Mouse (Mus musculus) neural tube, embryonic 12.5 days (tissue): Measurements from ENCODE around the gene Tmem59. TPM values are rescaled to one million over a fixed set of nuclear protein-coding genes. Genes with fewer than 3 reads are reported as not detected.

ENCODE experiments used
- ATAC-seq: fragments of 200-750 bp; cut with Nextera tagmentation; 2 replicates; pipeline ENCODE4 v1.8.0; 2017; ENCODE audit warnings: low read depth, mild to moderate bottlenecking, moderate TSS enrichment, moderate library complexity; ENCODE audit not compliant: low FRiP score
- H3K27ac ChIP-seq: fragments of 300-500 bp; sonication (generic); 2 replicates; pipeline ENCODE4 v1.5.1; 2016
- H3K27me3 ChIP-seq: fragments of 300-500 bp; sonication (generic); replicated peaks from 2 replicates; pipeline ENCODE4 v1.6.1; 2016; ENCODE audit warnings: mild to moderate bottlenecking
- H3K36me3 ChIP-seq: fragments of 300-500 bp; sonication (generic); 2 replicates; pipeline ENCODE4 v1.6.1; 2016; ENCODE audit warnings: mild to moderate bottlenecking
- H3K4me1 ChIP-seq: fragments of 300-500 bp; sonication (generic); 2 replicates; pipeline ENCODE4 v1.6.1; 2016
- H3K4me2 ChIP-seq: fragments of 300-500 bp; sonication (generic); replicated peaks from 2 replicates; pipeline ENCODE4 v1.6.1; 2016; ENCODE audit warnings: mild to moderate bottlenecking
- H3K4me3 ChIP-seq: fragments of 300-500 bp; sonication (generic); 2 replicates; pipeline ENCODE4 v1.5.1; 2016
- H3K9ac ChIP-seq: fragments of 300-500 bp; sonication (generic); 2 replicates; pipeline ENCODE4 v1.6.1; 2016; ENCODE audit warnings: mild to moderate bottlenecking
- H3K9me3 ChIP-seq: fragments of 300-500 bp; sonication (generic); 2 replicates; pipeline ENCODE4 v1.6.1; 2016; ENCODE audit warnings: mild to moderate bottlenecking
- WGBS: fragments of 180-500 bp; shearing (Covaris S2); methylation state at CpG from one replicate; pipeline ENCODE4 v1.1.7; 2016; 5-methylcytosine and 5-hydroxymethylcytosine counted together
- polyA plus RNA-seq: library from polyadenylated mRNA; unstranded; fragments of >200 nt; fragmentation: Nextera tagmentation; extraction: Ambion mirVana; gene quantifications from 2 replicates; pipeline ENCODE4 v1.2.1, GENCODE M21; 2016

Gene Tmem59
- polyA plus RNA-seq, 1 experiment from 2014 or later, result 399 TPM

DNA sequence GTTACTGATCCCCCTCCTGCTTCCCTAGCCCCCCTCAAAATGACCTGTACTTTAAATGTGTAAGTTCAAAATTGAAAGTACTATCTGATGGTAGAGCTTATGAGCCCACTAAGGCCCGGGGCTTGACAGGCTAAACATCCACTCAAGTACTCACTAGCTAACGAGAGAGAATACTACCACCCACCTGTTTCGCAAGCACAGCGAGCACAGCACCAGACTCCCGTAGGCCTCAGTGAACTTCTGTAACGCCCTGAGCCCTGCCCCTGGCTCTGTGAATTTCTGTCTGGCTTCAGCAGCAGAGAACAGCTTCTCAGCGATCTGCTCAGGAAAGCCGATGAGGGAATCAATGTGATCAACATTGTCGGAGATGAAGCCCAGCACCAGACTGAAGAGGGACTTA is 68.9 kb downstream of the Tmem59 start:
- H3K27me3 ChIP-seq, result no peaks in the 10 kb centered on the region
- ATAC-seq, result no peak
- WGBS, result 89% methylated on average over 9 of the region's 9 CpGs
- no peak overlapping the region for H3K9ac ChIP-seq
- H3K36me3 ChIP-seq, result peaks cover 13% of the 10 kb centered on the region
- H3K4me1 ChIP-seq, result peaks cover 12% of the 10 kb centered on the region
- no peak overlapping the region for H3K4me2 ChIP-seq
- H3K9me3 ChIP-seq, result no peaks in the 10 kb centered on the region
- H3K4me3 ChIP-seq, result no peak overlapping the region
- no peak overlapping the region for H3K27ac ChIP-seq

GRCm38 (mm10) chr4:107248061-107248460 is 69.9 kb downstream of the Tmem59 start:
- peaks cover 8% of the 10 kb centered on the region for H3K36me3 ChIP-seq
- H3K9me3 ChIP-seq, result no peaks in the 10 kb centered on the region
- peaks cover 18% of the 10 kb centered on the region for H3K4me1 ChIP-seq
- no peak overlapping the region for H3K4me3 ChIP-seq
- WGBS, result 90% methylated on average over 3 of the region's 3 CpGs
- no peaks in the 10 kb centered on the region for H3K27me3 ChIP-seq
- no peak overlapping the region for H3K27ac ChIP-seq
- H3K9ac ChIP-seq, result no peak overlapping the region
- no peak overlapping the region for H3K4me2 ChIP-seq
- no peak for ATAC-seq

GRCm38 (mm10) chr4:107249471-107249870 is 71.3 kb downstream of the Tmem59 start:
- H3K36me3 ChIP-seq, result no peaks in the 10 kb centered on the region; the same call in 1 of the 2 replicates
- H3K4me1 ChIP-seq, result peaks cover 18% of the 10 kb centered on the region
- 17% methylated on average over 2 of the region's 2 CpGs for WGBS
- H3K27ac ChIP-seq, result no peak overlapping the region
- H3K4me3 ChIP-seq, result no peak overlapping the region
- H3K27me3 ChIP-seq, result no peaks in the 10 kb centered on the region
- H3K9ac ChIP-seq, result no peak overlapping the region
- no peaks in the 10 kb centered on the region for H3K9me3 ChIP-seq
- no peak for ATAC-seq
- no peak overlapping the region for H3K4me2 ChIP-seq

DNA sequence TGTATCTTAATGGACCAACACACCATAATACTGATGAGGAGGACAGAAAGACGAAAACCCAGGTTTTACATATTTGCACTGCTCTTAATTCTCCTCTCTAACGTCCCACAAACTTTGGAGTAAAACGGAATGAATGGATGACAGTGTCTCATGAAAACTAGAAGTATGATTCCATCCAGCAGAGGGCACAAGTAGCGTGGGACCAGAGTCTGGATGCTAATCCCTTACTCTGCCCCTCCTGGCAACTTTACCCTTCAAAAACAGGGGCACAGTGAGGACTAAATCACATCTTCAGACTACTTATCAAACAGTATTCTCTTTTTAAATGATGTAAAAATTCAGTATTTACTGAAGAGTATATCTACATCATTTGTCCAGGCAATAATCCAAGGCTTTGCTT is 72.3 kb downstream of the Tmem59 start:
- no peak overlapping the region for H3K4me2 ChIP-seq
- H3K27ac ChIP-seq, result no peak overlapping the region
- H3K9me3 ChIP-seq, result no peaks in the 10 kb centered on the region
- no peaks in the 10 kb centered on the region; the same call in 1 of the 2 replicates for H3K36me3 ChIP-seq
- peaks cover 18% of the 10 kb centered on the region for H3K4me1 ChIP-seq
- no peak for ATAC-seq
- no peak overlapping the region for H3K9ac ChIP-seq
- 27% methylated on average over 4 of the region's 4 CpGs for WGBS
- H3K4me3 ChIP-seq, result no peak overlapping the region
- H3K27me3 ChIP-seq, result no peaks in the 10 kb centered on the region

Other genes with a start within 250 kb of the Tmem59 start
- gene Mrpl37, start 111.5 kb upstream of the Tmem59 start, polyA plus RNA-seq, result 94.2 and 95.4 TPM in 2 replicates
- 4.3 and 5.2 TPM in 2 replicates for gene Cyb5rl, start 111.4 kb upstream of the Tmem59 start, polyA plus RNA-seq
- gene Cdcp2, start 81.5 kb upstream of the Tmem59 start, polyA plus RNA-seq, result 0.34 and 0.37 TPM in 2 replicates
- 26.9 and 28.8 TPM in 2 replicates for gene Tceanc2, start 717 bp downstream of the Tmem59 start, polyA plus RNA-seq
- not detected in 2 replicates for gene Ldlrad1, start 30.8 kb downstream of the Tmem59 start, polyA plus RNA-seq
- 66.3 and 67.6 TPM in 2 replicates for gene Lrrc42, start 75.1 kb downstream of the Tmem59 start, polyA plus RNA-seq
- gene Hspb11, start 75.2 kb downstream of the Tmem59 start, polyA plus RNA-seq, result 42.0 and 45.9 TPM in 2 replicates
- not detected in 2 replicates for gene Dio1, start 128.8 kb downstream of the Tmem59 start, polyA plus RNA-seq
- gene Yipf1, start 136.0 kb downstream of the Tmem59 start, polyA plus RNA-seq, result 48.9 and 50.5 TPM in 2 replicates
- 26.7 and 27.1 TPM in 2 replicates for gene Ndc1, start 189.4 kb downstream of the Tmem59 start, polyA plus RNA-seq